Mouse (Mus musculus) hindbrain, embryonic 14.5 days (tissue): ENCODE measurements around the gene Olfr800. TPM values are rescaled to one million over a fixed set of nuclear protein-coding genes. Genes with fewer than 3 reads are reported as not detected.

Experiments used
- ATAC-seq: fragments of 200-750 bp; cut with Nextera tagmentation; 2 replicates; pipeline ENCODE4 v1.8.0; 2017; ENCODE audit warnings: moderate number of reproducible peaks, mild to moderate bottlenecking, moderate TSS enrichment, moderate library complexity; ENCODE audit not compliant: low FRiP score
- DNase-seq: peaks from one replicate; pipeline ENCODE4 v3.0.0-alpha.2; 2015; ENCODE audit warnings: low spot score
- H3K27ac ChIP-seq: fragments of 300-500 bp; sonication (generic); 2 replicates; pipeline ENCODE4 v1.5.1; 2014; ENCODE audit warnings: mild to moderate bottlenecking, moderate library complexity
- H3K27me3 ChIP-seq: fragments of 300-500 bp; sonication (generic); 2 replicates; pipeline ENCODE4 v1.6.1; 2014; ENCODE audit warnings: mild to moderate bottlenecking, low read length, mixed read lengths; ENCODE audit not compliant: control insufficient read depth, insufficient read depth
- H3K36me3 ChIP-seq: fragments of 300-500 bp; sonication (generic); replicated peaks from 2 replicates; pipeline ENCODE4 v1.6.1; 2014; ENCODE audit not compliant: control insufficient read depth, insufficient read depth
- H3K4me1 ChIP-seq: fragments of 300-500 bp; sonication (generic); replicated peaks from 2 replicates; pipeline ENCODE4 v1.6.1; 2014; ENCODE audit warnings: antibody characterized with exemption, low read length, mixed read lengths; ENCODE audit not compliant: control insufficient read depth, insufficient read depth
- H3K4me2 ChIP-seq: fragments of 300-500 bp; sonication (generic); replicated peaks from 2 replicates; pipeline ENCODE4 v1.6.1; 2014; ENCODE audit warnings: mild to moderate bottlenecking, moderate library complexity
- H3K4me3 ChIP-seq: fragments of 300-500 bp; sonication (generic); replicated peaks from 2 replicates; pipeline ENCODE4 v1.5.1; 2014; ENCODE audit warnings: mild to moderate bottlenecking, low read length
- H3K9ac ChIP-seq: fragments of 300-500 bp; sonication (generic); 2 replicates; pipeline ENCODE4 v1.6.1; 2014
- H3K9me3 ChIP-seq: fragments of 300-500 bp; sonication (generic); 2 replicates; pipeline ENCODE4 v1.6.1; 2016; ENCODE audit warnings: low read length; ENCODE audit not compliant: control insufficient read depth
- WGBS: fragments of 180-500 bp; shearing (Covaris S2); extraction: QIAGEN DNeasy Blood & Tissue Kit; methylation state at CpG from one replicate; pipeline ENCODE4 v1.1.7; 2014; 5-methylcytosine and 5-hydroxymethylcytosine counted together
- polyA plus RNA-seq: library from polyadenylated mRNA; unstranded; fragments of >200 nt; fragmentation: Nextera tagmentation; extraction: Ambion mirVana; gene quantifications from 2 replicates; pipeline ENCODE4 v1.2.1, GENCODE M21; 2014

Gene Olfr800
- not detected in 2 replicates for polyA plus RNA-seq

- Histone ChIP-seq H3K9me3 (no peaks in the 10 kb centered on the region), H3K27ac (no peak within 1 kb of the TSS), H3K4me1 (no peaks in the 10 kb centered on the region), H3K4me3 (no peak within 1 kb of the TSS), H3K36me3 (no peaks in the 10 kb centered on the region), H3K4me2 (no peak within 1 kb of the TSS), H3K27me3 (no peaks in the 10 kb centered on the region), H3K9ac (no peak within 1 kb of the TSS)
- no peak for DNase-seq
- ATAC-seq = no peak
Observed at GRCm38 (mm10) chr10:129657394-129657793, at the start of gene Olfr800. Gene Olfr800, plus strand, starts transcription at chr10:129657694.

DNA sequence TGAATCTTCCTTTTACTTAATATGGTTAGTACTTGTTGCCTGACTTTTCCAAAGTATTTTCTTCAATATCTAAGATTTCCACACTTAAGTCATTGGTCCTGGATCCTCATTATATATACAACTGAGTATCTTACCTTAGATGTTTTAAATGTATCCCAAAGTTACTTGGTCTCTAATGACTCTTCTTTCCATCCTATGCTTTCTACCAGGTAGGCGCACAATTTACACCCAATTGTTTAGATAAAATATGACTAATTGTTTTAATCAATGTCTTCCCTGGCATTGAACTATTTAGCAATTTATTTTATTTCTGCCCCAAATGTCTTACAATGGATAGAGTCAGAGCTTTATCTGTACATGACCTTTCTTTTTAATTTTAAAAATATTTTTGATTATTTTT is 45.0 kb upstream of the Olfr800 start, which contains the start of gene Olfr796:
Olfr796 (minus strand) TSS at position 101 of the 400 bp plus-strand sequence.
- 98% methylated on average over 1 of the region's 1 CpGs for WGBS
- no peak within 1 kb of the TSS for H3K4me3 ChIP-seq

GRCm38 (mm10) chr10:129621724-129622123 is 35.8 kb upstream of the Olfr800 start:
- Histone ChIP-seq H3K4me2 (no peak overlapping the region), H3K27ac (no peak overlapping the region), H3K4me3 (no peak overlapping the region), H3K27me3 (no peaks in the 10 kb centered on the region), H3K36me3 (no peaks in the 10 kb centered on the region), H3K9ac (no peak overlapping the region), H3K9me3 (no peaks in the 10 kb centered on the region), H3K4me1 (no peaks in the 10 kb centered on the region)
- ATAC-seq (no peak), DNase-seq (no peak)
- 26% methylated on average over 1 of the region's 1 CpGs for WGBS

More for the DNA sequence above, 45.0 kb upstream of the Olfr800 start, which contains the start of gene Olfr796:
- H3K27me3 ChIP-seq = no peaks in the 10 kb centered on the region
- no peak within 1 kb of the TSS for H3K4me2 ChIP-seq
- H3K9me3 ChIP-seq = no peaks in the 10 kb centered on the region
- H3K9ac ChIP-seq = no peak within 1 kb of the TSS
- ATAC-seq (no peak), DNase-seq (no peak)
- H3K36me3 ChIP-seq = no peaks in the 10 kb centered on the region
- H3K27ac ChIP-seq = no peak within 1 kb of the TSS
- no peaks in the 10 kb centered on the region for H3K4me1 ChIP-seq

DNA sequence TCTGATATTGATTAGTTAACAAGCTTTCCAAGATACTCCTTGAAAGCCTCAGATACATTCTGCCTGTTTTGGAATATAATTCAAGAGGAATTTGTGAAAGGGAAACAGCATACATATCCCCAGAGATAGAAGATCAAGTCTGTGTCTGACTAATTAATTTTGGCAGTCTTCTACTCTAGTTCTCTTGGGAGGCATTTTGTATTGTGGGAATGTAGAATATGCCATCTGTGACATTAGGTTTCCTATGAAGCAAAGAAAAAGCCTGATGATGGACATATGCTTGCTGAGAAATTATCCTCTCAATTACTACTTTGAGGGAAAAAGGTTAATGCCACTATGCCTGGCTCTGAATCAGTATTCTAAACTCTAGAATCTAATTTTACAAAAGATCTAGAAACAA is 34.2 kb upstream of the Olfr800 start:
- no peaks in the 10 kb centered on the region for H3K27me3 ChIP-seq
- no peaks in the 10 kb centered on the region for H3K36me3 ChIP-seq
- ATAC-seq (peak; percentile 55; the same call in 1 of the 2 replicates), DNase-seq (peak; percentile 36)
- no peak overlapping the region for H3K27ac ChIP-seq
- H3K4me2 ChIP-seq = no peak overlapping the region
- H3K9ac ChIP-seq = no peak overlapping the region
- H3K4me3 ChIP-seq = no peak overlapping the region
- H3K4me1 ChIP-seq = no peaks in the 10 kb centered on the region
- no peaks in the 10 kb centered on the region for H3K9me3 ChIP-seq

GRCm38 (mm10) chr10:129627834-129628233 is 29.7 kb upstream of the Olfr800 start, which contains the start of gene Olfr798:
Gene Olfr798, minus strand, starts transcription at chr10:129627934.
- H3K4me3 ChIP-seq = no peak within 1 kb of the TSS
- DNase-seq (no peak), ATAC-seq (no peak)
- 88% methylated on average over 1 of the region's 1 CpGs for WGBS
- no peaks in the 10 kb centered on the region for H3K36me3 ChIP-seq
- H3K9me3 ChIP-seq = peaks cover 2% of the 10 kb centered on the region; the same call in 1 of the 2 replicates
- H3K4me2 ChIP-seq = no peak within 1 kb of the TSS
- H3K27me3 ChIP-seq = no peaks in the 10 kb centered on the region
- H3K27ac ChIP-seq = no peak within 1 kb of the TSS
- H3K9ac ChIP-seq = no peak within 1 kb of the TSS
- H3K4me1 ChIP-seq = no peaks in the 10 kb centered on the region

DNA sequence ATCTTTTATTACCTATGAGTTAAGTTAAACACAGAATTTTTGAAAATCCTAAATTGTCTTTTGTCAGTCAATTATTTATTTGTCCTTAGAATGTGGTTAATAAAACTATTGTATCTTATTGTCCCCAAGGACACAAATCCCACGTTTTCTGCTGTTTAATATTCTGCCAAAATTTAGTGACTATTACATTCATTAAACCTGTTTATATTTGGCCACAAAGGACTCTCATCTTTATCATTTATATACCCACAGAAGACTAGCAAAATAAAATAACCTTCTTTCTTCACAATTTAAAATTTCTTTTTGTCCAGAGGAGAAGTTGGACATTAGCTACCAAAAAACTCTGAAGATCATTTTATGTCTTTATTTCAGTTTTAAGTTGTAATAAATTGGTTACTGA is 20.3 kb upstream of the Olfr800 start, which contains the start of gene Olfr799:
Olfr799 (plus strand) TSS at position 301 of the 400 bp plus-strand sequence.
- Histone ChIP-seq H3K4me3 (no peak within 1 kb of the TSS), H3K27me3 (no peaks in the 10 kb centered on the region), H3K36me3 (no peaks in the 10 kb centered on the region), H3K27ac (no peak within 1 kb of the TSS), H3K9me3 (peaks cover 10% of the 10 kb centered on the region; the same call in 1 of the 2 replicates), H3K4me2 (no peak within 1 kb of the TSS), H3K9ac (no peak within 1 kb of the TSS), H3K4me1 (no peaks in the 10 kb centered on the region)
- DNase-seq = no peak
- ATAC-seq = no peak
- WGBS = 45% methylated on average over 1 of the region's 1 CpGs

DNA sequence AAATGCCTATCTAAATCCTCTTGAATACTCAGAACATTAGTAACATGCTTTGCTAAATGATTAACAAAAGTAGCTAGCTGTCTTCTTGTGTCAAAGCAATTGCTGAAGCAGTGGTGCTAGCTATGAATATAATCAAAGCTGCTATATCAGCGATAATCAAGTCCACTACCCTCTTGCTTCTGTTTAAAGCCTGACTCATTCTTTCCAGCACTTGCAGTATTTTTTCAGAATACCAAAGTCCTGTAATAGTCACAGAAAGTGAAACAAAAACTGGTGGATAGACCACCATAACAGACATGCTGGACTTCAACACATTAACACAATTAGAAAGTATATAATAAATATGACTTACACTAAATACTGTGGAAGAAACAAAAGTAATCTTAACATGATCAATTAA is 5.7 kb upstream of the Olfr800 start:
- Histone ChIP-seq H3K4me2 (no peak overlapping the region), H3K9ac (no peak overlapping the region), H3K27me3 (no peaks in the 10 kb centered on the region), H3K9me3 (no peaks in the 10 kb centered on the region), H3K4me3 (no peak overlapping the region), H3K36me3 (no peaks in the 10 kb centered on the region), H3K4me1 (no peaks in the 10 kb centered on the region), H3K27ac (no peak overlapping the region)
- DNase-seq (no peak), ATAC-seq (no peak)
- 95% methylated on average over 1 of the region's 1 CpGs for WGBS

DNA sequence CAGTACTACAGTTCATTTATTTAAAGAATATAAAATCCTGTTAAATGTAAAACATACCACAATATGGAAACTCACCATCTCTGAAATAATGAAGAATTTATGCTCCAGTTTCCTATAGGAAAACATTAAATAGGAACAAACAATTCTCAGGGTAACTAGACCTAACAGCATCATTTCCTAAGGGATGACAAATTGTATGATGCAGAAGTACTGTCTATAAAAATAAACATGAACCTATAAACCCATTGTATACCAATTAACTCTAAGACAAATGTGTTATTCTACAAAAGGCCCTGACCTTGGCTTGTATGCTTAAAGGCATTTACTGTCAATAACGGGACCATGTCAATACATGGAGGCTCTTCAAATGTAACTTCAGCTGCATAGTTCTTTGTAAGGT is 16.3 kb downstream of the Olfr800 start, which contains the start of gene Olfr801:
Olfr801 (minus strand) TSS at position 101 of the 400 bp plus-strand sequence.
- ATAC-seq = no peak
- DNase-seq = no peak
- H3K27me3 ChIP-seq = no peaks in the 10 kb centered on the region
- H3K9me3 ChIP-seq = no peaks in the 10 kb centered on the region
- H3K4me2 ChIP-seq = no peak within 1 kb of the TSS
- no peaks in the 10 kb centered on the region for H3K4me1 ChIP-seq
- 79% methylated on average over 1 of the region's 1 CpGs for WGBS
- H3K36me3 ChIP-seq = no peaks in the 10 kb centered on the region
- H3K27ac ChIP-seq = no peak within 1 kb of the TSS
- H3K9ac ChIP-seq = no peak within 1 kb of the TSS
- no peak within 1 kb of the TSS for H3K4me3 ChIP-seq

GRCm38 (mm10) chr10:129688069-129688468 is 30.6 kb downstream of the Olfr800 start, which contains the start of gene Olfr802:
Gene Olfr802, minus strand, starts transcription at chr10:129688169.
- H3K4me3 ChIP-seq = no peak within 1 kb of the TSS

GRCm38 (mm10) chr10:129694186-129694585 is 36.7 kb downstream of the Olfr800 start, which contains the start of gene Olfr803:
Gene Olfr803, minus strand, starts transcription at chr10:129694286.
- Histone ChIP-seq H3K36me3 (no peaks in the 10 kb centered on the region), H3K9ac (no peak within 1 kb of the TSS), H3K4me2 (no peak within 1 kb of the TSS), H3K27ac (no peak within 1 kb of the TSS), H3K4me1 (no peaks in the 10 kb centered on the region), H3K4me3 (no peak within 1 kb of the TSS), H3K9me3 (no peaks in the 10 kb centered on the region), H3K27me3 (no peaks in the 10 kb centered on the region)
- WGBS = 81% methylated on average over 2 of the region's 2 CpGs
- ATAC-seq (no peak), DNase-seq (no peak)

More at GRCm38 (mm10) chr10:129688069-129688468, 30.6 kb downstream of the Olfr800 start, which contains the start of gene Olfr802:
- ATAC-seq (no peak), DNase-seq (no peak)
- Histone ChIP-seq H3K4me2 (no peak within 1 kb of the TSS), H3K9ac (no peak within 1 kb of the TSS), H3K9me3 (no peaks in the 10 kb centered on the region), H3K27me3 (no peaks in the 10 kb centered on the region), H3K4me1 (no peaks in the 10 kb centered on the region), H3K27ac (no peak within 1 kb of the TSS), H3K36me3 (no peaks in the 10 kb centered on the region)
- WGBS = 73% methylated on average over 1 of the region's 1 CpGs
